ENCODE assay signal across 11 mouse cellular contexts in the genomic region with DNA sequence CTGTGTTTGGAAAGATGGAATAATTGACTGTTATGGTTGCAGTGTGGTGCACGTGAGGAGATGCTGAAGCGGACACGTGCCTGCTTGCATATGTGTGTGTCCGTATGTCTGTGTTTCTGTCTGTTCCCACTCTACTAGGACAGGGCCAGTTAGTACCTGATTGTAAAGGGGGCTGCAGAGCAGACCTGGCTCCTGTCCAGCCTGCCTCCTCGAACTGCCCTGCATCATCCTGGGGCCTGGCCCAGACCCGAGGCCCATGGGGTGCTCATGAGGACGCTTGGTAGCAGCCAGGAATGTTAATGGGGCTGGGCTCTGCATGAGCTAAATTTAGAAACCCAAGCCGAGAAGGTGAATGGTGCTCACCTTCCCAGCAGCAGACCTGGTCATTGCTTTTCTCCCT. TPM values are rescaled to one million over a fixed set of nuclear protein-coding genes. Genes with fewer than 3 reads are reported as not detected.
DNase-seq lines count a peak whose midpoint lies in the region; ATAC-seq lines count a peak whose summit lies in the region.
"Had no signal": no experiment of that assay in that cellular context is flagged by ENCODE, and none has a peak within 500 bp of the region (broad histone marks: within the 10 kb centered on the region; RNA-seq: fewer than 3 reads in every experiment).

No protein-coding gene starts in this region.

- H3K9ac ChIP-seq in kidney, embryonic 16.5 days (replicated peaks; ENCODE audit: low read length): no peak overlapping the region
- H3K9ac ChIP-seq in liver, embryonic 12.5 days: no peak overlapping the region
- H3K9ac ChIP-seq: liver, embryonic 14.5 days had no signal

- H3K27me3 ChIP-seq in kidney, embryonic 16.5 days (ENCODE audit: insufficient read depth, low read length): no peaks in the 10 kb centered on the region
- peaks cover 84% of the 10 kb centered on the region for H3K27me3 ChIP-seq in liver, embryonic 12.5 days (replicated peaks)

- peak; percentile 46 to 65 for DNase-seq in kidney, adult 8-10 months
- DNase-seq in cerebellum, adult 11 months: peak; percentile 75
- peak; percentile 83 to 84 for DNase-seq in cerebellum, postnatal 25 days
- peak; percentile 47 to 66 for DNase-seq in heart, postnatal 14 days
- no peak for DNase-seq in spleen, postnatal 10 days (ENCODE audit: low spot score in 2 of 2)
- DNase-seq in right cerebral cortex, postnatal 10 days (ENCODE audit: low spot score in 2 of 2): no peak
- DNase-seq: gastrocnemius, postnatal 25 days; midbrain, embryonic 14.5 days had no signal

- intact Hi-C loops in heart, postnatal 14 days (cut with DNase I): loop anchor here (2.0 kb wide), 1 partner anchor 20 kb away; no protein-coding TSS in a partner anchor

- H3K36me3 ChIP-seq in kidney, embryonic 16.5 days (ENCODE audit: insufficient read depth, low read length): no peaks in the 10 kb centered on the region
- no peaks in the 10 kb centered on the region for H3K36me3 ChIP-seq in liver, embryonic 12.5 days

- H3K9me3 ChIP-seq in kidney, embryonic 16.5 days (ENCODE audit: low read length): no peaks in the 10 kb centered on the region
- no peaks in the 10 kb centered on the region for H3K9me3 ChIP-seq in liver, embryonic 12.5 days (replicated peaks)

- H3K27ac ChIP-seq in kidney, embryonic 16.5 days (ENCODE audit: low read length): no peak overlapping the region
- H3K27ac ChIP-seq in liver, embryonic 12.5 days: no peak overlapping the region
- H3K27ac ChIP-seq: liver, embryonic 14.5 days had no signal

- no peak overlapping the region for H3K4me2 ChIP-seq in kidney, embryonic 16.5 days (replicated peaks; ENCODE audit: low read depth, low read length)
- H3K4me2 ChIP-seq in liver, embryonic 12.5 days: no peak overlapping the region

- 52% methylated on average over 8 of the region's 8 CpGs for WGBS in kidney, embryonic 16.5 days
- WGBS in liver, embryonic 12.5 days (ENCODE audit: insufficient replicate concordance): 52% methylated on average over 8 of the region's 8 CpGs

- no peak overlapping the region for H3K4me3 ChIP-seq in kidney, embryonic 16.5 days (ENCODE audit: low read length)
- no peak overlapping the region for H3K4me3 ChIP-seq in liver, embryonic 12.5 days

- H3K4me1 ChIP-seq in kidney, embryonic 16.5 days (ENCODE audit: insufficient read depth, low read length): peaks cover 23% of the 10 kb centered on the region
- H3K4me1 ChIP-seq in liver, embryonic 12.5 days: peaks cover 2% of the 10 kb centered on the region; the same call in 1 of the 2 replicates

- no peak for ATAC-seq in kidney, embryonic 16.5 days (ENCODE audit: low FRiP score, low TSS enrichment)
- ATAC-seq in liver, embryonic 12.5 days: no peak

RNA-seq across cellular contexts. Expression of a gene that starts 28.0 kb away (rescaled TPM):
- polyA plus RNA-seq in kidney, embryonic 16.5 days (2015; fragmentation: Nextera tagmentation; extraction: Ambion mirVana): 0.96 and 1.6 TPM in 2 replicates
- total RNA-seq in heart, postnatal 14 days (2021): 10 to 100 TPM; 35.0 to 39.4 TPM
- polyA plus RNA-seq in liver, embryonic 12.5 days (2016; fragmentation: Nextera tagmentation; extraction: Ambion mirVana): 0.56 and 0.91 TPM in 2 replicates

RNA-seq across cellular contexts. Expression of a gene that starts 40.4 kb away (rescaled TPM):
- polyA plus RNA-seq in kidney, embryonic 16.5 days (2015; fragmentation: Nextera tagmentation; extraction: Ambion mirVana): 0.13 and 0.89 TPM in 2 replicates
- total RNA-seq in heart, postnatal 14 days (2021): 1 to 10 TPM; 1.4 to 2.6 TPM
- 0.06 and 0.12 TPM in 2 replicates for polyA plus RNA-seq in liver, embryonic 12.5 days (2016; fragmentation: Nextera tagmentation; extraction: Ambion mirVana)

Comparison
In these comparisons a context has a peak if more than half of its experiments do, and no peak if none do; other contexts are left out.
1. DNase-seq: peak in kidney, adult 8-10 months (2 of 2), cerebellum, adult 11 months (single experiment), cerebellum, postnatal 25 days (2 of 2) and heart, postnatal 14 days (2 of 2); none in spleen, postnatal 10 days (0 of 2) and right cerebral cortex, postnatal 10 days (0 of 2).